Mouse (Mus musculus) hindbrain, embryonic 15.5 days (tissue): ENCODE results near the gene Celsr2. TPM values are rescaled to one million over a fixed set of nuclear protein-coding genes. Genes with fewer than 3 reads are reported as not detected.

Experiments used
- ATAC-seq: fragments of 200-750 bp; cut with Nextera tagmentation; 2 replicates; pipeline ENCODE4 v1.8.0; 2017; ENCODE audit warnings: low read depth, moderate number of reproducible peaks, moderate TSS enrichment; ENCODE audit not compliant: low FRiP score
- H3K27ac ChIP-seq: fragments of 300-500 bp; sonication (generic); replicated peaks from 2 replicates; pipeline ENCODE4 v1.5.1; 2015; ENCODE audit warnings: mild to moderate bottlenecking, inconsistent platforms
- H3K27me3 ChIP-seq: fragments of 300-500 bp; sonication (generic); 2 replicates; pipeline ENCODE4 v1.6.1; 2015; ENCODE audit warnings: control low read depth, inconsistent platforms
- H3K36me3 ChIP-seq: fragments of 300-500 bp; sonication (generic); 2 replicates; pipeline ENCODE4 v1.6.1; 2015; ENCODE audit warnings: control low read depth, inconsistent platforms
- H3K4me1 ChIP-seq: fragments of 300-500 bp; sonication (generic); replicated peaks from 2 replicates; pipeline ENCODE4 v1.6.1; 2015; ENCODE audit warnings: control low read depth, inconsistent platforms
- H3K4me2 ChIP-seq: fragments of 300-500 bp; sonication (generic); 2 replicates; pipeline ENCODE4 v1.6.1; 2015; ENCODE audit warnings: moderate library complexity, mild to moderate bottlenecking, inconsistent platforms
- H3K4me3 ChIP-seq: fragments of 300-500 bp; sonication (generic); 2 replicates; pipeline ENCODE4 v1.5.1; 2015; ENCODE audit warnings: mild to moderate bottlenecking, inconsistent platforms
- H3K9ac ChIP-seq: fragments of 300-500 bp; sonication (generic); 2 replicates; pipeline ENCODE4 v1.6.1; 2015; ENCODE audit warnings: inconsistent platforms
- H3K9me3 ChIP-seq: fragments of 300-500 bp; sonication (generic); 2 replicates; pipeline ENCODE4 v1.6.1; 2016; ENCODE audit warnings: control low read depth, inconsistent platforms
- WGBS: fragments of 180-500 bp; shearing (Covaris S2); methylation state at CpG from one replicate; pipeline ENCODE4 v1.1.7; 2015; 5-methylcytosine and 5-hydroxymethylcytosine counted together
- polyA plus RNA-seq: library from polyadenylated mRNA; unstranded; fragments of >200 nt; fragmentation: Nextera tagmentation; extraction: Ambion mirVana; gene quantifications from 2 replicates; pipeline ENCODE4 v1.2.1, GENCODE M21; 2015

Gene Celsr2
- polyA plus RNA-seq, 1 experiment from 2014 or later, result 43.1 TPM

DNA sequence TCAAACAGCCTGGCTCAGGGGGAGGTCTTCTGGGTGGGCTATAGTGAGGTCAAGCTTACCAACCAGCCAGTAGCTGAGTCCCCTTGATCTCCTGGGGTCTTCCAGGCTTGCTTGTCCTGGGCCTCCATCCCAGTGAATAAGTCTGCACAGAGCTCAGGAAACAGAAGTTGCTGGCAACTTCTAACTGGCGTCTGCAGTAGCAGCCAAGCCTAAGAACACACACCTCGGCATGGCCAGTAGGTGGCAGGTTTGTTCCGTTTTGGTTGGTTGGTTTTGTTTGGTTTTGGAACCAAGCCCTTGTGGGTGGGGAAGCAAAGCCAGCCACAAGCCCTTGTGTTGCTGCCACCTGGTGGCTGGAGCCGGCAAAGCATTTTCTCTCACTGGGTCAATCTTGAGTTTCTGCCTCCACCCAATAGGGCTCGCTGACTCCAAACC, 26.2 kb downstream of the Celsr2 start:
- peaks cover 5% of the 10 kb centered on the region; the same call in 1 of the 2 replicates for H3K4me1 ChIP-seq
- WGBS, result 5% methylated on average over 5 of the region's 5 CpGs
- H3K27me3 ChIP-seq, result no peaks in the 10 kb centered on the region
- no peaks in the 10 kb centered on the region for H3K9me3 ChIP-seq
- H3K36me3 ChIP-seq, result peaks cover 17% of the 10 kb centered on the region; the same call in 1 of the 2 replicates
- peak; percentile 80 for ATAC-seq
- H3K4me2 ChIP-seq, result no peak overlapping the region
- H3K27ac ChIP-seq, result no peak overlapping the region
- no peak overlapping the region for H3K4me3 ChIP-seq
- no peak overlapping the region for H3K9ac ChIP-seq

GRCm38 (mm10) chr3:108386186-108386585, 29.2 kb downstream of the Celsr2 start:
- no peak overlapping the region for H3K4me2 ChIP-seq
- H3K4me3 ChIP-seq, result no peak overlapping the region
- no peaks in the 10 kb centered on the region for H3K27me3 ChIP-seq
- H3K4me1 ChIP-seq, result peaks cover 20% of the 10 kb centered on the region
- H3K9ac ChIP-seq, result no peak overlapping the region
- no peaks in the 10 kb centered on the region for H3K36me3 ChIP-seq
- H3K9me3 ChIP-seq, result no peaks in the 10 kb centered on the region
- no peak for ATAC-seq
- no peak overlapping the region for H3K27ac ChIP-seq
- 93% methylated on average over 10 of the region's 10 CpGs for WGBS

GRCm38 (mm10) chr3:108384425-108384824, 30.9 kb downstream of the Celsr2 start:
- WGBS, result 35% methylated on average over 2 of the region's 2 CpGs
- H3K9ac ChIP-seq, result peak overlapping the region; percentile 52; the same call in 1 of the 2 replicates

GRCm38 (mm10) chr3:108383485-108384354, 31.6 kb downstream of the Celsr2 start, which contains the start of gene Psrc1:
Gene Psrc1, plus strand, starts transcription at chr3:108383839.
- peak within 1 kb of the TSS; percentile 82 for H3K4me3 ChIP-seq
- no peaks in the 10 kb centered on the region for H3K36me3 ChIP-seq
- peak within 1 kb of the TSS; percentile 72 for H3K4me2 ChIP-seq
- no peaks in the 10 kb centered on the region for H3K27me3 ChIP-seq
- H3K9ac ChIP-seq, result peak within 1 kb of the TSS; percentile 52
- H3K27ac ChIP-seq, result peak within 1 kb of the TSS; percentile 71
- no peaks in the 10 kb centered on the region for H3K9me3 ChIP-seq
- ATAC-seq, result peak; percentile 94
- under 1% methylated on average over 44 of the region's 44 CpGs for WGBS
- H3K4me1 ChIP-seq, result peaks cover 18% of the 10 kb centered on the region

More at GRCm38 (mm10) chr3:108384425-108384824, 30.9 kb downstream of the Celsr2 start:
- Histone ChIP-seq H3K4me2 (peak overlapping the region; percentile 72), H3K27me3 (no peaks in the 10 kb centered on the region), H3K27ac (no peak overlapping the region), H3K4me1 (peaks cover 19% of the 10 kb centered on the region), H3K9me3 (no peaks in the 10 kb centered on the region), H3K36me3 (no peaks in the 10 kb centered on the region), H3K4me3 (peak overlapping the region; percentile 82)
- ATAC-seq, result no peak

GRCm38 (mm10) chr3:108381945-108382875, 33.1 kb downstream of the Celsr2 start:
- peaks cover 18% of the 10 kb centered on the region for H3K4me1 ChIP-seq
- H3K9me3 ChIP-seq, result no peaks in the 10 kb centered on the region
- no peak overlapping the region for H3K9ac ChIP-seq
- no peaks in the 10 kb centered on the region for H3K27me3 ChIP-seq
- H3K4me2 ChIP-seq, result no peak overlapping the region
- H3K27ac ChIP-seq, result no peak overlapping the region
- no peaks in the 10 kb centered on the region for H3K36me3 ChIP-seq
- no peak overlapping the region for H3K4me3 ChIP-seq
- ATAC-seq, result no peak
- 83% methylated on average over 14 of the region's 14 CpGs for WGBS

DNA sequence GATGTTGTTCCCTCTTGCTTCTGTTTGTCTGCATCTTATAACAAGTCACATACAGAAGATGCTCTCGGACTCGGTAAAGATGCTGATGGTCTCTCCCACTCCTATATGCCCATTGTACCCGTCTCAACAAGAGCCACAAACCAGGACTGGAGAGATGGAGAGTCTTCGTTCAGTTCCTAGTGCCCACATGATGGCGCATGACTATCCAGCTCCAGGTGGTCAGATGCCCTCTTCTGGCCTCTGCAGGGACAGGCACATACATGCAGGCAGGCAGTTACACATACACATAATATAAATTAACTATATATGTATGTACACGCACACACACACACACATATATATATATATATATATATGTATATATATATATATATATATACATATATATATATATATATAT, 34.7 kb downstream of the Celsr2 start:
- no peak overlapping the region for H3K4me2 ChIP-seq
- no peaks in the 10 kb centered on the region for H3K27me3 ChIP-seq
- H3K9ac ChIP-seq, result no peak overlapping the region
- peaks cover 18% of the 10 kb centered on the region for H3K4me1 ChIP-seq
- 74% methylated on average over 6 of the region's 6 CpGs for WGBS
- H3K27ac ChIP-seq, result no peak overlapping the region
- no peaks in the 10 kb centered on the region for H3K9me3 ChIP-seq
- ATAC-seq, result no peak
- no peak overlapping the region for H3K4me3 ChIP-seq
- no peaks in the 10 kb centered on the region for H3K36me3 ChIP-seq

GRCm38 (mm10) chr3:108378875-108379663, 36.3 kb downstream of the Celsr2 start:
- H3K27ac ChIP-seq, result no peak overlapping the region

DNA sequence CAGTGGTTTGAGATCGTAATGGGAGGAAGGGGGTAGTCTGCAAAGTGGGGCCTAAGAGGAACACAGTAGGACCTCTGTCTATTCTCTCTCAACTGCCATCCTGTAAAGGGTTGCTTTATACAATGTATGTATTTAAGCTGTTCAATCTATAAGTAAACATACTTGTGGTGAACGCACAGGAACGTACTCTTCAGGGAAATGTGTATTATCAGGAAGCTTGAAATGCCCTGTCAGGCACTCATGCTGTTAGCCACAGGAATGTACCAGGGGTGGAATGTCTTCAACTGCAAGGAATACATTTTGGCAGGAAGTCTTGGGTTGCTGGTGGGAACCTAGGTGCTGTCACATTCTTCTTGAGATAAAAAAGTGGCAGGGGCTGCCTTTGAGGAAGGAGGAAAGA, 42.7 kb downstream of the Celsr2 start:
- Histone ChIP-seq H3K4me2 (no peak overlapping the region), H3K4me3 (no peak overlapping the region), H3K9me3 (no peaks in the 10 kb centered on the region), H3K9ac (no peak overlapping the region), H3K36me3 (no peaks in the 10 kb centered on the region), H3K27me3 (no peaks in the 10 kb centered on the region), H3K27ac (no peak overlapping the region), H3K4me1 (no peaks in the 10 kb centered on the region)
- no peak for ATAC-seq
- WGBS, result 84% methylated on average over 3 of the region's 3 CpGs

More at GRCm38 (mm10) chr3:108378875-108379663, 36.3 kb downstream of the Celsr2 start:
- H3K27me3 ChIP-seq, result no peaks in the 10 kb centered on the region
- WGBS, result 62% methylated on average over 7 of the region's 7 CpGs
- no peak overlapping the region for H3K4me3 ChIP-seq
- H3K36me3 ChIP-seq, result no peaks in the 10 kb centered on the region
- no peak for ATAC-seq
- H3K4me2 ChIP-seq, result no peak overlapping the region
- H3K9ac ChIP-seq, result no peak overlapping the region
- peaks cover 14% of the 10 kb centered on the region for H3K4me1 ChIP-seq
- H3K9me3 ChIP-seq, result no peaks in the 10 kb centered on the region

- Histone ChIP-seq H3K27me3 (no peaks in the 10 kb centered on the region), H3K4me2 (no peak overlapping the region), H3K9ac (no peak overlapping the region), H3K9me3 (no peaks in the 10 kb centered on the region), H3K36me3 (no peaks in the 10 kb centered on the region), H3K4me3 (no peak overlapping the region), H3K27ac (no peak overlapping the region), H3K4me1 (no peaks in the 10 kb centered on the region)
- ATAC-seq, result no peak
- 67% methylated on average over 3 of the region's 3 CpGs for WGBS
Observed at GRCm38 (mm10) chr3:108372274-108372673, 43.1 kb downstream of the Celsr2 start.

DNA sequence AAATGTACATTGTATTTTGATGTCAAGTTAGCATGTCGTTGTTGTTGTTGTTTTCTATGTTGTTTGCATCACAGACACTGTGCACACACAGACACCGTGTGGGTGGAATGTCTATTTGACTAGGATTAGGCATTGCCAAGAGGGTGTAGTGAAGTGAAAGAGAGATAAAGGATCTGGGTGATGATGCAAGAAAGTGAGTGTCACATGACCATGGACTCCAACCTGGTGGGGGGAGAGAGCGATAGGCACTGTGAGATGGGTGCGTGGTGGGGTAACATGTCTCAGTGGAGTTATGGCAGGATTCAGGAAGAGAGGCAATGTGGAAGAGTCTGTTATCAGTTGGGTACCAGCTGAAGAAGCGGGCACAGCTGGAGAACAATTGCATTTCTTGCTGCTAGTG, 46.6 kb downstream of the Celsr2 start:
- Histone ChIP-seq H3K4me1 (no peaks in the 10 kb centered on the region), H3K27me3 (no peaks in the 10 kb centered on the region), H3K9ac (no peak overlapping the region), H3K4me3 (no peak overlapping the region), H3K36me3 (no peaks in the 10 kb centered on the region), H3K9me3 (no peaks in the 10 kb centered on the region), H3K27ac (no peak overlapping the region), H3K4me2 (no peak overlapping the region)
- WGBS, result 83% methylated on average over 5 of the region's 5 CpGs
- ATAC-seq, result no peak

DNA sequence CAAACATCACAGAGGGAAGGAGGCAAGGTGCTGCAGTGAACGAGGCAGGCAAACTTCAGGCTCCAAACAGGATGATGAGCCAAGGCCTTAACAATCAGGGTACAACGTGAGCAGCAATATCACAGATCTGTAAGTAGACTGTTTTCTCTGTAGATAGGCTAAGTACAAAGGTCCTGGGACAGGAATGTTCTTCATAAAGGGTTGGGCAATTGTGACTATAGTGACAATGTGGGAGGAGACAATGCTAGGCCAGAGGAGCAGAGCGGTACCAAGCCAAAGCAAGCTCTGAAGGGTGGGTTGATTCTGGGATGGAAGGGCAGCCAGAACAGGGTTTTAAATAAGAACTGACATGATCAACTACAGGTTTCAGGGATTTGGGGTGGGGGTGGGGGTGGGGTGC, 47.5 kb downstream of the Celsr2 start:
- Histone ChIP-seq H3K9ac (no peak overlapping the region), H3K4me3 (no peak overlapping the region), H3K4me1 (no peaks in the 10 kb centered on the region), H3K9me3 (no peaks in the 10 kb centered on the region), H3K4me2 (no peak overlapping the region), H3K27me3 (no peaks in the 10 kb centered on the region), H3K36me3 (no peaks in the 10 kb centered on the region), H3K27ac (no peak overlapping the region)
- WGBS, result 80% methylated on average over 3 of the region's 3 CpGs
- ATAC-seq, result no peak
